Mouse (Mus musculus) brain, embryonic 18.5 days (tissue): ENCODE data around the gene Eps15l1.

Experiments used
- DNase-seq: peaks from one replicate; pipeline ENCODE4 v3.0.0-alpha.2; 2012; ENCODE audit warnings: low read depth, low spot score

The Eps15l1 gene

GRCm38 (mm10) chr8:72320803-72321583, 100.3 kb downstream of the Eps15l1 start:
- no peak for DNase-seq

GRCm38 (mm10) chr8:72319921-72320802, 101.1 kb downstream of the Eps15l1 start:
- DNase-seq = no peak

- no peak for DNase-seq
Measured at GRCm38 (mm10) chr8:72319397-72319796, 101.9 kb downstream of the Eps15l1 start.

DNA sequence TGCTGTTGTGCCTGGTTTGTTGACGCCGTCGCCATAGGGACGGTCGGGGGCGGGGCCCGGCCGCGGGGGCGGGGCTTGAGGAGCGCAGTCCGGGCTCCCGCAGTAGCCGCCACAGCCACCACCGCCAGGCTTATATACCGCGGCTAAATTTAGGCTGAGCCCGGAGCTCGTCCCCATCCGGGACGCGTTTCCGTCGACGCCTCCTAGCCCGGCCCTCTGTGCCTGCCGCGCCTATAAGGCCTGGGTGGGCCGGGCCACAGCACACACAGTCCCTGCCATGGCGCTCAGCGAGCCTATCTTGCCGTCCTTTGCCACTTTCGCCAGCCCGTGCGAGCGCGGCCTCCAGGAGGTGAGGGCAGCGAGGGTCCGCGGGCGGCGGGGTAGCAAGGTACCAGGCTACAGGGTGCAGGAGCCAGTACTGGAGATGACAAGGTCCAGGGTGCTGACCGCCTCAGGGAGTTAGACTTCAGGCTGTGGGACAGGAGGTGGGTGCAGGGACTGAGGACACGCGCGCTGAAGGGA, 102.4 kb downstream of the Eps15l1 start, which contains the start of gene Klf2:
Gene Klf2, plus strand, starts transcription at position 233 of the 522 bp plus-strand sequence.
- DNase-seq = peak; percentile 62

GRCm38 (mm10) chr8:72317741-72318301, 103.4 kb downstream of the Eps15l1 start:
- DNase-seq = no peak

GRCm38 (mm10) chr8:72316053-72316695, 105.1 kb downstream of the Eps15l1 start:
- no peak for DNase-seq

- DNase-seq = no peak
Measured at GRCm38 (mm10) chr8:72312926-72313518, 108.2 kb downstream of the Eps15l1 start.

GRCm38 (mm10) chr8:72310849-72311506, 110.3 kb downstream of the Eps15l1 start:
- DNase-seq = no peak

- DNase-seq = no peak
Measured at GRCm38 (mm10) chr8:72308276-72308675, 113.0 kb downstream of the Eps15l1 start.

DNA sequence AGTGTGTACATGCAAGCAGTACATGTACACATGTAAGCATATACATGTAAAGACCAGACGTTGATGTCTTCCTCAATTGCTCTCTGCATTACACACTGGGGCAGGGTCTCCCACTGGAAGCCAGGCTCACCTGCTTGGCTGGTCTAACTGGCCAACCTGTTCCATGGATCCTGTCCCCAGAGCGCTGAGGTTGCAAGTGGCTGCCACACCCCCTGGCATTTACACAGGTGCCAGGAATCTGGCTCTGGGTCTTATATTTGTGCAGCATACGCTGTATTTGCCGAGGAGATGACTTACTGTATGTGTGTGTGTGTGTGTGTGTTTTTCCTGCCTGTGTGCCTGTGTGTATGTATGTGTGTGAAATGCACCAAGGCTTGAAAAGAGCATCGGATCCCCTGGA, 114.3 kb downstream of the Eps15l1 start:
- no peak for DNase-seq

- DNase-seq = no peak
Measured at GRCm38 (mm10) chr8:72305210-72305905, 115.9 kb downstream of the Eps15l1 start, which contains the start of gene Gm10282. TSS of gene Gm10282 (minus strand) at chr8:72305260.

DNA sequence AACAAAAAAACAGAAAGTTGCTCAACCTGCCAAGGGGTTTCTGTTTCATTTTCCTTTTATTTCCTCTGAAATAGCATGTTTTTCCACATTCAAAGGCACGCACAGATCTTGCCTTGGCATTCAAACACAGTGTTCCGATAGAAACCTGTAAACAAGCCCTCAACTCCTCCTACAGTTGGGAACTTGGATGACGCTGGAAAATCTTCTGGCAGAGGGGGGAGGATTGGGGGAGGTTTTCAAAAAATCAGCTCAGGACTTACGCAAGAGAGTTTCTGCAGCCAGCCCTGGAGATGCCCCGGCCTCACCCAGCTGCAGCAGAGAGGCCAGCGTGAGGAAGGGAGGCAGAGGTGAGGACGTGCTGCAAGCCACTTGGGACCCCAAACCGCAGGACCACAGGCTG, 117.6 kb downstream of the Eps15l1 start:
- no peak for DNase-seq

- no peak for DNase-seq
Measured at GRCm38 (mm10) chr8:72302986-72303612, 118.2 kb downstream of the Eps15l1 start.

DNA sequence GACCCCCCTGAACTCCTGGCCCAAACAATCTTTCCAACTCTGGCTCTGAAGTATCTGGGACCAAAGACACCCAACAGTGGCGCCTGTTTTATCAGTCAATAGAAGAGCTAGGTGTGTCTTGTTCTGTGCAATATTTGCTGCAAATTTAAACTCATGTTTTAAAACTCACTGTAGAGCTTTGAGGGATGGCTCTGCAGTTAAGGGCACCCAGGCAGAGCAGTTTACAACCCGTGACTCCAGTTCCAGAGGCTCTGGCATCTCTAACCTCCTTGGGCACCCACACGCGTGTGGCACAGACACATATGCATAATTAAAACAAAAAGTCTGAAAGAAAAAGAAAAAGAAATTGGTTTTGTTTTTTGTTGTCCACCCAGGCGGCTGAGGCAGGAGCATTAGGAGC, 119.8 kb downstream of the Eps15l1 start:
- no peak for DNase-seq

DNA sequence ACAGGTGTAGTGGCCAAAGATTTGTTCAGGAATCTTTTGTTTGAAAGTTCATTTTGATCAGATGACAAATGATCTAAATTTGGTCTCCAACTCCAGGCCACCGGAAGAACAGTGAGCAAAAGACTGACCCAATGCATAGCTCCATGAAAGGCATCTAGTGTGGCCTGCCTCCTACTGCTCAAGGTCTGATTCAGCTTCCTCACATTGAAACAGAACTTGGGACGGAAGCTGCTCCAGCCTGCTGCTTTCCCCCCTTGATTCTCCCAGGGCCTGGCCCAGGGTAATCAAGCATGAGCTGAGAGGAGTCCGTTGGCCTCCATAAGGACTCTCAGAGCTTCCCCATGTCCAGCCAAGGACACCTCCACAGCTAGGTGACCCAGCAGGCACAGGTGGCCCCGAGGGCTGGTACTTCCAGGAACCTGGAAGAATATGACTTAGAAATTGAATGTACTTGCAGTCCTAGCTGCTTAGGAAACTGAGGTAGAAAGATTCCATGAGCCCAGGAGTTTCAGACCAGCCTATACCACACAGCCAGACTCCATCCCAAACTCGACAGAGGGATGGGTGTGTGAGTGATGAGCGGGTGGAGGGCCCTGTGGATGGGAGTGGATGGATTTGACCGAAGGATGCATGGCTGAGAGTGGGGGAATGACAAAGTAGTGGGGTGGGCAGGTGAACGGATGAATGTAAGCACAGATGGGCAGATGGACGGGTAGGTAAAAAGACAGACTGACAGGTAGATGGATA, 120.4 kb downstream of the Eps15l1 start:
- DNase-seq = no peak

DNA sequence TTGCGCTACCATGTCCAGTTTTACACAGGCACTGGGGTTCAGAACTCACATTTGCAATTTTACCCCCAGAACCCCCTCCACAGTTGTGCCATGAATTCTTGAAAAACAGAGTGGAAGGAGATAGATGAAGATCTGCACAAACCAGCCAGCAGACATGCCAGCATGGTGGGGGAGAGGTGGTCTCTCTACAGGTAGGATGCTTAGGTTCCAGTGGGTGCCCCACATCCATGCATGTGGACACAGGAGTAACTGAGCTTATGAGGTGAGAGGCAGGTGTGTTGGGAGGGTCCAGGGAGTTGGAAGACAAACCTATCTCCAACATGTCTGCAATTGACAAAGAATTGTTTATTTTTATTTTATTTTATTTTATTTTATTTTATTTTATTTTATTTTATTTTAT, 122.3 kb downstream of the Eps15l1 start:
- no peak for DNase-seq

DNA sequence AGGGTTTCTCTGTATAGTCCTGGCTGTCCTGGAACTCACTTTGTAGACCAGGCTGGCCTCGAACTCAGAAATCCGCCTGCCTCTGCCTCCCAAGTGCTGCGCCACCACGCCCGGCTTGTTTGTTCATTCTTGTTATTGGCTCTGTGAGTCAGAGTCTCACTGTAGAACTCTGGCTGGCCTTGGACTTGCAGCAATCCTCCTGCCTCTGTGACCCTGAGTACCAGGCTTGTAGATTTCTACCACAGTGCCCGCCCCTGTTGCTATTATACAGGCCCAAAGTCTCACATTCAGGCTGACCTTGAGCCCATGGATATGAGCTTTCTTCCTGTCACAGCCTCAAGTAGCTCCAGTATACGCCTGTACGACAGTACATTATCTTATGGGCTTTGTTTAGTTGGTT, 124.7 kb downstream of the Eps15l1 start:
- DNase-seq = no peak

DNA sequence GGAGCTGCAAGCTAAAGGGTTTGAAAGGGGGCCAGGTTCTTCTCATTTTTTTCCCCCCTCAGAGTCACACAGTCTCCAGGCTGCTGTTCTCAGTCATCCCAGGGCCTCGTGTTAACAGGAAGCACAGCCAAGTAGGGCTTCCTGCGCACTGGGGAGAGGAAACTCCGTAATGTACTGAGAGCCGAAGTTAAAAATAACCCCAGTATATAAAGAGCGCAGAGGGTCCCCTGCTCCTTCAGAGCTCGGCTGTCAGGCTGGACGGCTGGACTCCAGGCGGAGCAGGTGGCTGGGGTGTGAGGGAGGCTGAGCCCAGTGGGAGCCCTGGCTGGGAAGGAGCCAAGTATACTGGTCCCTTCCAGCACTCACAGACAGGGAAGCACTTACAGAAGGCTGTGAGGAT, 125.6 kb downstream of the Eps15l1 start:
- peak; percentile 24 for DNase-seq

DNA sequence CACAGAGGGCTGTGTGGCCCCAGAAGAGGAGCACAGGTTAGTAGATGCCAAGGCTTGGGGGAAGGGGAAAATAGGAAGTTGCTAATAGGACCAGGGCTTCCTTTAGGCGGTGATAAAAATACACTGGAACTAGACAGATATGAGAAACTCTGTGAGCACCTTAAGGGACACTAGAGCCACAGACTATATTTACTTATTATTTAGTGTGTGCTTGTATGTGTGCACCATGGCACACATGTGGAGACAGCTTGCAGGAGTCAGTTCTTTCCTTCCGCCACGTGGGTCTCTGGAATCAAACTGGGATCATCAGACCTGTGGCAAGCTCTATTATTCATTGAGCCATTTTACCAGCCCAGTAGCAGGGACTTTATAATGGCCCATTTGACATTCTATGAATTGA, 126.1 kb downstream of the Eps15l1 start:
- no peak for DNase-seq
